Mouse (Mus musculus) kidney, adult 2 months (tissue): Measurements from ENCODE around the gene Rab37.

Source experiments
- CTCF ChIP-seq: fragments of 200-500 bp; conservative IDR thresholded peaks from 2 replicates; pipeline ENCODE4 v1.5.1; 2011; ENCODE audit warnings: low read depth, mild to moderate bottlenecking, control low read depth, low read length, moderate library complexity, mixed read lengths; ENCODE audit not compliant: insufficient read depth, insufficient read length
- POLR2A ChIP-seq: fragments of 200-500 bp; IDR thresholded peaks from one replicate; pipeline ENCODE4 v1.6.1; 2011; ENCODE audit warnings: low read depth, low read length, control low read depth

- TF ChIP-seq POLR2A = no peak
- no peak for TF ChIP-seq CTCF
Measured at GRCm38 (mm10) chr11:115103470-115104413, 12.5 kb downstream of the Rab37 start.
